Mouse (Mus musculus): ENCODE data around the gene Vstm2a.

Vstm2a gene

DNA sequence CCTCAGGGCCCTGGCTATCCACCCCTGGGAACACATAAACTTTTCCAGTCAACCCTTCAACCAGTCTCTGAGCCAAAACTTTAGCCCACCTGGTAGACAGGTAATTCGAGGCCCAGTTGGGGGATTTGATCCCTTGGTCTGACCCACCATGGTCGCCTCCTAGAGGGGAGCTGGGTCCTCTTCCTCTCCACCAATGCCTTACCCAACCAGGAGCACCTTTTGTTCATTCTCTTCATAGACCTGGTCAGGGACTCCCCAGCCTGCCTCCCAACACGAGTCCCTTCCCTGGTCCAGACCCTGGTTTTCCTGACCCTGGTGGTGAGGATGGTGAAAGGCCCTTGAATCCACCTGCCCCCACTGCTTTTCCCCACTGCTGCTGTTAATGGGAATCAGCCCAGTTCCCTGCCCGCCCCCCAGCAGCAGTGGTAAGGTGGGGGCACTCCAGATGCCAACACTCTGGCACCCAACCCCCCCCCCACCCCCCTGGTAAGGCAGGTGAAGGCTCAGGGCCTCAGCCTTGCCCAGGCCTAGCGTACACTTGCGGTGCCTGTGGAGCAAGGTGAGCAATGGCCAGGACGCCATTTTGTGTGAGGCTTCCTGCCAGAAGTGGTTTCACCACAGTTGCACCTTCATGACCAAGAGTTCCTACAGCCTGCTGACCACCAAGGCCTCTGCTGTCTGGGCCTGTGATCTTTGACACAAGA, 182.2 kb downstream of the Vstm2a start:
- DNase-seq (ENCODE audit: low read depth, low spot score), result no peak
